In genomic region chr11:69088103-69088855, GRCm38 (mm10) we compare ENCODE assay signal across 8 mouse cellular contexts. TPM values are rescaled to one million over a fixed set of nuclear protein-coding genes. Genes with fewer than 3 reads are reported as not detected.
DNase-seq lines count a peak whose midpoint lies in the region; ATAC-seq lines count a peak whose summit lies in the region.

TSS of gene Vamp2 (plus strand) at chr11:69088490.

- H3K9ac ChIP-seq in intestine, embryonic 15.5 days: peak within 1 kb of the TSS; percentile 100
- peak within 1 kb of the TSS; percentile 93 for H3K9ac ChIP-seq in midbrain, embryonic 11.5 days (ENCODE audit: low read length)

- ATAC-seq in intestine, embryonic 15.5 days: peak; percentile 79
- ATAC-seq in midbrain, embryonic 11.5 days (ENCODE audit: low FRiP score): peak; percentile 86

- no peaks in the 10 kb centered on the region for H3K9me3 ChIP-seq in intestine, embryonic 15.5 days
- H3K9me3 ChIP-seq in midbrain, embryonic 11.5 days (ENCODE audit: control insufficient read depth, low read length): no peaks in the 10 kb centered on the region

- H3K4me2 ChIP-seq in intestine, embryonic 15.5 days (replicated peaks): peak within 1 kb of the TSS; percentile 85
- H3K4me2 ChIP-seq in midbrain, embryonic 11.5 days: peak within 1 kb of the TSS; percentile 91

- DNase-seq in adrenal gland, adult (ENCODE audit: inconsistent age in 2 of 2, low spot score in 1 of 2): peak; percentile 93 to 96
- DNase-seq in embryo, embryonic 11 days: peak; percentile 95
- peak; percentile 88 to 90 for DNase-seq in gastrocnemius, postnatal 36 days
- DNase-seq in left cerebral cortex, postnatal 4 days: peak; percentile 96
- DNase-seq in midbrain, embryonic 11.5 days (ENCODE audit: low spot score, missing footprints): peak; percentile 100
- peak; percentile 95 for DNase-seq in right cerebral cortex, postnatal 4 days
- no peak for DNase-seq in c-Kit-positive CD71-positive TER-119-positive erythroid progenitor cells, embryonic 14.5 days (ENCODE audit: low spot score)

- peaks cover 3% of the 10 kb centered on the region; the same call in 1 of the 2 replicates for H3K36me3 ChIP-seq in intestine, embryonic 15.5 days
- H3K36me3 ChIP-seq in midbrain, embryonic 11.5 days (ENCODE audit: control insufficient read depth, insufficient read depth, low read length): no peaks in the 10 kb centered on the region; the same call in 1 of the 2 replicates

- H3K4me1 ChIP-seq in intestine, embryonic 15.5 days (replicated peaks): peaks cover 28% of the 10 kb centered on the region
- H3K4me1 ChIP-seq in midbrain, embryonic 11.5 days (ENCODE audit: control insufficient read depth, insufficient read depth, low read length): peaks cover 13% of the 10 kb centered on the region

- H3K27ac ChIP-seq in intestine, embryonic 15.5 days: peak within 1 kb of the TSS; percentile 93
- H3K27ac ChIP-seq in midbrain, embryonic 11.5 days (ENCODE audit: low read depth, low read length): peak within 1 kb of the TSS; percentile 75

- peak within 1 kb of the TSS; percentile 99 for H3K4me3 ChIP-seq in intestine, embryonic 15.5 days (replicated peaks)
- H3K4me3 ChIP-seq in midbrain, embryonic 11.5 days (ENCODE audit: low read depth, low read length): peak within 1 kb of the TSS; percentile 98

- intact Hi-C loops in gastrocnemius, postnatal 36 days (cut with DNase I): loop anchor here (2.0 kb wide), 1 partner anchor 15 kb away; no protein-coding TSS in a partner anchor
- intact Hi-C loops in left cerebral cortex, postnatal 4 days (cut with DNase I): no loop called here

- H3K27me3 ChIP-seq in intestine, embryonic 15.5 days (replicated peaks): no peaks in the 10 kb centered on the region
- H3K27me3 ChIP-seq in midbrain, embryonic 11.5 days (ENCODE audit: control insufficient read depth, insufficient read depth, low read length): no peaks in the 10 kb centered on the region

- under 1% methylated on average over 61 of the region's 67 CpGs for WGBS in intestine, embryonic 15.5 days
- WGBS in midbrain, embryonic 11.5 days: under 1% methylated on average over 66 of the region's 67 CpGs

RNA-seq across cellular contexts. Expression of gene Vamp2, which starts in this region (rescaled TPM):
- total RNA-seq in gastrocnemius, postnatal 36 days (2021): 10 to 100 TPM; 26.7 to 38.1 TPM
- polyA plus RNA-seq in intestine, embryonic 15.5 days (2015; fragmentation: Nextera tagmentation; extraction: Ambion mirVana): 61.8 and 64.2 TPM in 2 replicates
- 100 to 1,000 TPM; 579 to 594 TPM for total RNA-seq in left cerebral cortex, postnatal 4 days (2021)
- 72.4 and 73.5 TPM in 2 replicates for polyA plus RNA-seq in midbrain, embryonic 11.5 days (2014; fragmentation: Nextera tagmentation; extraction: Ambion mirVana)

Comparison
In these comparisons a context has a peak if more than half of its experiments do, and no peak if none do; other contexts are left out.
1. RNA of gene Vamp2 (total RNA-seq): 579 to 594 TPM in left cerebral cortex, postnatal 4 days; 26.7 to 38.1 TPM in gastrocnemius, postnatal 36 days; every median in the first group is over 10 times any median in the second.